Mouse (Mus musculus) regulatory T cell (primary cell): Measurements from ENCODE around the gene Ly9.

Source experiments
- in situ Hi-C: fragments of 300-600 bp; cut with MboI, MseI; formaldehyde crosslinking; loops from one replicate; pipeline ENCODE4 v1.15.1; 2025; ENCODE audit warnings: high pct_unique_total_duplicates

Gene Ly9

DNA sequence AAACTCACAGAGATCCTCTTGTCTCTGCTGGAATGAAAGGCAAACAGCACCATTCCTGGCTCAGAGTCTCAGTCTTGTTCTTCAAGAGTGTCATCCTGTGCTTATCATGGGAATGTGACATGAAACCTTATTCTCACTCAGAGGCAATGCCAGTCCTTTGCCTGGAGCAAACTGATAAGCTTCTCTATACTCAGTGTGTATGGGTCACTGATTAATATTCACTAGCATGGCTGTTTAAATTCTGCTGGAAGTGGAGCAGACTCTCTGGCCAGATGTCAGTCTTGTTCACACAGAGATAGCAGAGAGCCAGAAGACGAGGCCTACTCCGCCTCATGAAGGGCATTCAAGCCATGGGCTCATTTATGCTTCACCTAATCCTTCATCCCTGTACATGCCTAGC is 22.6 kb downstream of the Ly9 start:
- in situ Hi-C loops = no loop called here

DNA sequence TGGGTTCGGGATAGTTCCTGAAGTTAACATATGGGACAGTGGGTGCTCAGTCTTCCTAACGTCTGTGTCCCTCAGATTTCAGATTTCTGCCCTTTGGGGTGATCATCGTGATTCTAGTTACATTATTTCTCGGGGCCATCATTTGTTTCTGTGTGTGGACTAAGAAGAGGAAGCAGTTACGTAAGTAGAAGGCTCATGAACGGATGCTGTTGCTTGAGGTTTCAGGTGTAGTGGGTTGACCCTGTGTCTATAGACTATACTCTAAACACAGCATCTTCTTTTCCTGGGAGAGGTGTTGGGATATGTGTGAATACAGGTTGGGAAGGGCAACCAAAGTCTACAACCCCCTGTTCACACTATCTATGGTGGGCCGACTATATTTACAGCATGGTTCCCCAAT is 30.0 kb downstream of the Ly9 start:
- in situ Hi-C loops = no loop called here

DNA sequence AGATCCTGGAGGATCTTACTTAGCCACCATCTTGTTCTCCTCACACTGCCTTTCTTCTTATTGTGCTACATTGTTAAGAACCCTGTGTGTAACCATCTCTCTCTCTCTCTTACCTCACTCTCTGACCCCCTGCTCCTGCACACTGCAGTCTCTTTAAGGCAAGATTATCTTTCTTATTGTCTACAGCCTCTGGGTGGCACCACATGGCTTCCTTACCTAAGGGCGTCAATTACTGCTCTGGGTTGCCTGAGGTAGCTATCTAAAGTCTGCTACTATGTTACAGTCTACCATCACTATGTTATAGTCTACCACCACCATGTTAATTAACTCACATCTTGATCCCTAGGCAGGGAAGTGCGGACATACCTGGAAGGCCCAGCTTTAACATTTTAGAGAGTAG is 38.8 kb downstream of the Ly9 start:
- in situ Hi-C loops = loop anchor here (5.0 kb wide), 1 partner anchor 106 kb away; no protein-coding TSS in a partner anchor

DNA sequence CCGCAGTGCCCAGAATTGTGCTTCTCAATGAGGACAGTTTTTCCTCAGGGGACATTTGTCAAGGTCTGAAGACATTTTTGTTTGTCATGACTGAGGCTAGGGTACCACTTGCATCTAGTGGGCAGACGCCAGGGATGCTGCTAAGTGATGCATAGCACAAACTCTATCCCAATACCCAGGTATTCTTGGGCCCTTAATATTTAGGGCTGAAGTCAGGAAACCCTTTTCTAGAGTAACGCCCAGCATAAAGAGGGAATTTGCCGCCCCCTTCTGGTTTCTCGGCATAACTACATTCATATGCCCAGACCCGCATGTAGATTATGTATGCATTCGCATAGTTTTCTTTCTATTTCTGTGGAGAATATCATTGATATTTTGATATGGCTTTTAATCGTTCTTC is 40.4 kb downstream of the Ly9 start:
- in situ Hi-C loops = loop anchor here (5.0 kb wide), 1 partner anchor 104 kb away; no protein-coding TSS in a partner anchor

DNA sequence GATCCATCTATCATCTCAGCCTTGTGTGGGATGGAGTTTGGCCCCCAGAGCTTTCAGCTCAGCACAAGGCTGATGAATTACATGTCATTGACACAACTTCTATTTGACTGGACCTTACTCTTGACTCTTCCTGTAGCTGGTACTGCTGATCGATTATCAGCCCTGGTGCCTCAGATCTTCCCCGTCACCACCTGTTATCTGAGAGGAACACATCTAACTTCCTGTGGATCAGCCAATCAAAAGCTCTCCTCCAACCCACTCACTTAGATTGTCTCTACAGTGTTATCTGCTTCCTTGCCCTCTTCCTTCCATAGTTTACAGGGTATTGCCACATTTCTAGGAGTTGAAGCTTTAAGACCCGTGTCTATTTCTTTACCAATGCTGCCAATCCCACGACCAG is 41.3 kb downstream of the Ly9 start:
- in situ Hi-C loops = loop anchor here (5.0 kb wide), 1 partner anchor 104 kb away; no protein-coding TSS in a partner anchor

DNA sequence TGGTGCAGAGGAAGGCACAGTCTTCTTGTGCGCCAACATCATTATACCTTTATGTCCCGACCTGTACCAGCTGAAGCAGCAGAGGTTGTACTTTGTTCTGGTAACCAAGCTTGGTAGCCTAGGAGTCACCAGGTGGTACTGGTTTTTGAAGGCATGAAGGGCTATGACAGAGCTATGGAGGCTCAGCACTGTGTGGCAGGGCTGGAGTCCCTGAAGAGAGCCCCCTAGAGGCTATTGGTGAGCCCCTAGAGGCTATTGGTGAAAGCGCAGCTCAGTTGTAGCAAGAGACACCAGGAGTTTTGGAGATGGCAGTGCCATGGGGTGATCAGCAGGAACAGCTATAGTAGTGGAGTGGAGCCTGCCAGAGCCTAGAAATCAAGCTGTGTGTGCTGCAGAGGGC is 43.0 kb downstream of the Ly9 start:
- in situ Hi-C loops = no loop called here

DNA sequence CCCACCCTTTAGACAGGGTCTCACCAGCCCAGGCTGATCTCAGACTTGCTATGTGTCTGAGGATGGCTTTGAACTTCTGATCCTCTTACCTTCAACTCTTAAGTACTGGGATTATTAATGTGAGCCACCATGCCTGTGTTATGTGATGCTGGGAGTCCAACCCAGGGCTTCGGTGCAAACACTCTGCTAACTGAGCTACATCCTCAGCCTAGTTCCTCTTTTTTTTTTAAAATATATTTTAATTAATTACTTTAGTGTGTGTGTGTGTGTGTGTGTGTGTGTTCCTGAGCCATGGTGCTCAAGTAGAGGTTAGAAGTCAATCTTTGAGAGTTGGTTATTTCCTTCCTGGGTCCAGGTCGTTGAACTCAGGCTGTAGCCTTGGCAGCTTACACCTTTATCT is 44.2 kb downstream of the Ly9 start:
- in situ Hi-C loops = no loop called here

DNA sequence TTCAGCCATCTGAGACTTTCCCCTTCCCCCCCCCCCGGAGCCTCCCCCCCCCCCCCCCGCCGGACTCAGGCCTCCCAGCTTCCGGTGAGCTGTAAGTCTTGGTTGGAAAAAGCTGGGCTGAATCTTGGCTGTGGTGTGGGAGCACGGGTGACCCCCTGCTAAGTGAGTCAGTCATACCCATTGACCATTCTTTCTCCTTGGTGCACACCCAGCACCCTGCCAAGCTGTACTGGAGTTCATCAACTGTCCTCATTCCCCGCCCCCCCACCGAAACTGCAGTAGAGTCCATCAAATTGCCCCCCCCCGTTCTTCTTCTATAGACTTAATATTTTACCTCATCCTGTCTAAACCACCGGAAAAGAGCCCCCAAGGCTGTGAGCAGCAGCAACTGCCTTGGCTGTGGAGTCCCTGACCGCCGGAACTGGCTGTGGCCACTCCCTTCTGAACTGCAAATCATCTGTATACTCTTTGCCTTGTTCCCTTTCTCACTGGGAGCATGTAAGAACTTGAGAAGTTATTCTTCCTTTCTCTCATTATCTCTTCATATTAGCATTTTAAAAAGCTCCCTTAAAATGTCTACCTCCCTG is 45.5 kb downstream of the Ly9 start:
- in situ Hi-C loops = no loop called here

DNA sequence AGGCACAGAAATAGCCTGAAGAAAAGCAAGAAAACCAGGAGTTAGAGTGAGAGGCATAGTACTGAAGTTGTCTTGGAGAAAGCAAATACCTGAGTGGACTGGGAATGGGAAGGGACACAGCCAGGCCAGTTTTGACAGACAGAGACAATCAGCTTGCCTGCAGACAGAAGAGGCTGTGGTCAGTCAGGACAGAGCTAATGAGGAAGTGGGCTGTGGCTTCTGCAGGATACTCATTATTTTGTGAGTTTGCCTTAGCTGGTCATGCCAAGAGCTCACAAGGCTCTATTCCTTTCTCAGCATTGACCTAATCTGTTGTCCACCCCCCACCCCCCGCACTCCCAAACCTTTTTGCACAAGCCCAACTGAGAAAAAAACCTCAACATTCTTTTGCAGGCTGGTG is 46.0 kb downstream of the Ly9 start:
- in situ Hi-C loops = no loop called here

DNA sequence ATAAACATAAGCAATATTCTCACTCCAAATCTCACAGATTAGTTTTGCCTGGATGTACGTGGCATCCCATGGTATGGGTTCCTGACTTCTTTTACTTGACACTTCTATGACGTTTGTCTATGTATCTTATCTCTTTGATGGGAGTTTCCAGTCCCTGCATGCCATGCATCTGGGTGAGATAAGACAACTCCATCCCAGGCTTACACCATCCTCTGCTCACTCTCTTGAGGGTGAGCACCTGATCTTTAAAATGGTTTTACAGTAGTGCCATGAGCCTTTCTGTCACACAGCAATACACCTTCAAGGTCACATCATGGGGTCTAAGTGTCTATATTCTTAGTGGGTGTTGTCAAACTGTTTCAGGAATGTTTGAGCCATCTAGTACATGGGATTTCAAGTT is 46.9 kb downstream of the Ly9 start:
- in situ Hi-C loops = no loop called here

DNA sequence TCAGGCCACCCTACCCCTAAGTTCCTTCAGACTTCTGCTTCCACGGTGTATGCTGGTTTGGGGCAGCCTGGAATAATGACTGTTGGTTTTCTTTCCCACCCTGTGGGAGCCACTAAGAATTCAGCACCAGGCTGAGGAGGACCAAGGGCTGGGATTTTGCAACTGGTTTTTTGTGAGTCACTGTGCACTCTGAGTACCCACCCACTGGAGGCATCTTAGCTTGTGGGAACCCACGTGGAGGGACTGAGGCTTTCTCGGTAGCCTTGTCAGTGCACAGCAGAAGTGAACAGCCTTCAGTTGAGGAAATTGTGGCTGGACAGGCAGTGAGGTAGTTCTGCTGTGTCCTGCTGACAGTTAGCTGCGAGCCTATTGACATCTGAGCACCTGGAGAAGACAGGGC is 48.3 kb downstream of the Ly9 start, which contains the start of gene Cd244a:
Gene Cd244a (plus strand): TSS at position 296 of the 400 bp plus-strand sequence.
- in situ Hi-C loops = loop anchor here (5.0 kb wide), 1 partner anchor 52 kb away; no protein-coding TSS in a partner anchor

DNA sequence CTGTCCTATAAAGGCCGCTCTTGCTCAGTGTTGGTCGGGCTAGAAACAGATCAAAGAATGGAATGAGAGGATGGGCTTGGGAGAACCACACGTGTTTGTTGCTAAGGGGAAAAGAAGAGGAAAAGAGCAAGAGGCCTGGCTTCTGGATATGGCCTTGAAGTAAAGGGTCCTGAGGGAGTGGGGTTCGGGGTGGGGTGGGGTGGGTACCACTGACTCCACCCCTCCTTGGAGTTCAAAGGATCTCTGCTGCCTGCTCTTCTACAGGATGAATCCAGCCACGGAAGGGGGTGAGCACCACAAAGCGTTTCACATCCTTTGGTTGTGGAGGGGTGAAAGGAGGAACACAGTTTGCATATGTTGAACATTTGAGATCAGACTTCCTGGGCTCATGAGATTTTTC is 48.8 kb downstream of the Ly9 start:
- in situ Hi-C loops = loop anchor here (5.0 kb wide), 1 partner anchor 51 kb away; no protein-coding TSS in a partner anchor

DNA sequence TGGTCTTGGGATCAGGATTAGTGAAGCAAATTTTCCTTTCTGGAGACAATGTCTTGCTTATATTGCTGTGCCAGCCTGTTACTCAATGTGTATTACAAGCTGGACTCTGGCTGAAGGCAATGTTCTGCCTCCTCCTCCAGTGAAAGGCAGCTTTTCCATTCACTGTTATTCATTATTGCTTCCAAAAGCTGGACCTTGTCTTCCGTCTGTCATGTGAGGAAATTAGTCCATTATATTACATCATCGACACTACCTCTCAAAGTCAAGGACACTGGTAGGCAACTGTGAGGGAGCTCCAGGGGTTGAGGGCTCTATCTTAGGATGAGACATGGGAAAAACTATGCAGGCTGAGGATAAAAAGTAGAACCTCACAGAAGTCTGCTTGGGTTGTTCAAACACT is 50.8 kb downstream of the Ly9 start:
- in situ Hi-C loops = loop anchor here (5.0 kb wide), 1 partner anchor 49 kb away; no protein-coding TSS in a partner anchor

DNA sequence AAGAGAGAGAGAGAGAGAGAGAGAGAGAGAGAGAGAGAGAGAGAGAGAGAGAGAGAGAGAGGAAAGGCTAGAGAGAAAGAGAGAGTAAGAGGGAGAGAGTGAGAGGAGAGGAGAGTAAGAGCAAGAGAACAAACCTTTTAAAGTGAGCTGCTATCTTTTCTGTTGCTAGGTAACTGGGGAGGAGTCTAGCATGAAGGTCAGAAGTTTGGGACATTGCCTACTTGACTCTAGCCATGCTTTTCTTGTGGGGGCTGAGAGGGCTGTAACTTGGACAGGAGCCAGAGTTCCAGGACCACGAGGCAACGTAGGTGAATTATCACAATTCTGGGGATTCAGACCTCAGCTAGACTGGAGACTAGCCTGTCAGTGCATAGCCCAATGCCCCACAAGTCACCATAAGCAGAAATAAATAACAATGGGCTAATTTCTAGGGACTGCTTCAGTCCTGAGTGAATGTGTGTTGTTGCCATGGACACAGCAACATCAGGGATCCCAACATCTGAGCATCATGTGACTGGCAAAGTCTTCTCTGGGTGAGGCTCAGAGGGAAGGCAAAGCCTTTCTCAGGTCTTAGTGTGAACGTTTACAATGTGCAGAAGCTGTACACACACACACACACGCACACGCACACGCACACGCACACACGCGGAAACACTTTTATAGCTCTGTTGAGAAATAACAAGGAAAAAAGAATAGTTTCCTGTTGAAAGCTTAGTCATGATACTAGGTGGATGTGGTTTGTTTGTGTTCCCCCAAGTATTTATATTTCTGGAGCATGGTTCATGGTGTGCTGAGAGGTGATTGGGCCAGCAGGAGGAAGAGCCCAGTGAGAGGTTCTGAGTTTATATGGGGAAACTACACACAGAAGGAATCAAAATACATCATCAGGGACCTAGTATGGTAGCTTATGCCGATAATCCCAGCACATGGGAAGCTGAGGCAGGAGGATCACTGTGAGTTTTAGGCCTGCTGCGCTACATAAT is 53.6 kb downstream of the Ly9 start:
- in situ Hi-C loops = no loop called here

DNA sequence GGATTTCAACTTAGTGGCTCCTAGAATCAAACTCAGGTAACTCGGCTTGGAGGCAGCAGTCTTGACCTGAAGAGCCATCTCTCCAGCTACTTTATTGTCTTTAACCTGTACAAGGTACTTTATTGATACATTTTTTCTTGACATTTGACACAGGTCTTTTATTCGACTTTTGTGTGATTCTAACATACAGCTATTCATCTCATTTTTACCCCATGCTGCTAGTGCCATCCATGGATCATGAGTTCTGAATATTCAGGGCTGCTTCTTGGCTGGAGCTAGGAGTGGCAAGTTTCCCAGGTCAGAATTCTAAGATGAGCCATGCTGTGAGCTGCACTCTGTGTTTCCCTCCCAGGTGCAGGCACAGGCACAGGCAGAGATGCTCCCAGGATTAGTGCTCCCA is 55.0 kb downstream of the Ly9 start:
- in situ Hi-C loops = no loop called here

DNA sequence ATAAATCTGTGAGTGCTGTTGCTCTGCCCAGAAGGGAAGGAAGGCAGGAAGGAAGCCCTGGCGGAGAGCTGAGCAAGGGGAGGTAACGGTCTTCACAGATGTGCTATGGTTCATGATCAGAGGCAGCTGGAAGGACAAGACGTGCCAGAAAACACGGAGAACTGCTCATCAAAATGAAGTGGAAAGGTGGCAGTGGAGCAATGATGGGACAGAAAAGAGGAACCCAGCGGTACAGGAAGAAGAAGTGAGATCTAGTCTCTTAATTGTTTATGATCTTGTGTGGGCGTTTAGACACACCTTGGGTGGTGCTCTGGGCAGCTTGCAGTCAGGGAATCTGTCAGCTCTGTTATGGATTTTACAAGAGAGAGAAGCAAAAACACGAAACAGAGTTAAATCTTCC is 55.9 kb downstream of the Ly9 start:
- in situ Hi-C loops = no loop called here

DNA sequence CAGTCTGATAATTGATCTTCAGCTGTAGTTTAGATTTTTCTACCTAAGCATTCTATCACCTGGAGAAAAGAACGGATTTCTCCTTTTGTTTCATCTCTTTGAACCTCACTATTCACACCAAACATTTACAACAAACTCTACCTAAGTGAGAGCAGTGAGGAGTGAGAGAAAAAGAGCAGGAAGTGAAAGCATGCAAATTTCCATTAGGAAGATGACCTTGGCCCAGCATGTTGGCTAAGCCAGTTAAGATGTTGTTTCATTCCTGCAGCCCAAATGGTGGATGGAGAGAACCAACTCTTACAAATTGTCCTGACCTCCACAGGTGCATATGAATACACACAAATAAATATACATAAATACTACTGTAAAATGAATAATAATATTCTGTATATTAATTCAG is 66.5 kb downstream of the Ly9 start:
- in situ Hi-C loops = no loop called here
